Mouse (Mus musculus) A20 (cell line): ENCODE results near the gene Krba1.

Experiments
- DNase-seq: peaks from one replicate; pipeline ENCODE4 v3.0.0-alpha.2; 2011; ENCODE audit warnings: low read depth, low spot score

Krba1 gene

GRCm38 (mm10) chr6:48395105-48396007, at the start of gene Krba1:
Gene Krba1, plus strand, starts transcription at chr6:48395586.
- DNase-seq, result peak; percentile 92

- DNase-seq, result peak; percentile 5
Measured at GRCm38 (mm10) chr6:48358897-48359296, 36.5 kb upstream of the Krba1 start.

GRCm38 (mm10) chr6:48366322-48366996, 28.9 kb upstream of the Krba1 start:
- no peak for DNase-seq

GRCm38 (mm10) chr6:48388221-48388620, 7.2 kb upstream of the Krba1 start:
- no peak for DNase-seq

DNA sequence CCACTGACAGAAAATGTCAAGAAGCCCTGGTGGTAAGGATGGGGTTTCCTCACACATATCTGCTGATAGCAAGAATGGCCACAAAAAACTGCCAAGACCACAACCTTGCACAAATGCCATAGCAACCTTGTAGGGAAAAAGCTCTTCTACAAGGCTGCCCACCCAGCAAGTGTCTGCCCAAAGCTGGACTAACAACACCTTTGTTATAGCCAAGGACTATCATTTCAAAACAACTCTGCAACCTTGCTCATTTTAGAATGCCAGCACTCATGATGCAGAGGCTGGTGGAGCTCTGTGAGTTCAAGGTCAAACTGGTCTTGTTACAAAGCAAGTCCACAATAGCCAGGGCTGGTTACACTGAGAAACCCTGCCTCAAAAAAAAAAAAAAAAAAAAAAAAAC, 1.6 kb upstream of the Krba1 start:
- DNase-seq, result no peak

DNA sequence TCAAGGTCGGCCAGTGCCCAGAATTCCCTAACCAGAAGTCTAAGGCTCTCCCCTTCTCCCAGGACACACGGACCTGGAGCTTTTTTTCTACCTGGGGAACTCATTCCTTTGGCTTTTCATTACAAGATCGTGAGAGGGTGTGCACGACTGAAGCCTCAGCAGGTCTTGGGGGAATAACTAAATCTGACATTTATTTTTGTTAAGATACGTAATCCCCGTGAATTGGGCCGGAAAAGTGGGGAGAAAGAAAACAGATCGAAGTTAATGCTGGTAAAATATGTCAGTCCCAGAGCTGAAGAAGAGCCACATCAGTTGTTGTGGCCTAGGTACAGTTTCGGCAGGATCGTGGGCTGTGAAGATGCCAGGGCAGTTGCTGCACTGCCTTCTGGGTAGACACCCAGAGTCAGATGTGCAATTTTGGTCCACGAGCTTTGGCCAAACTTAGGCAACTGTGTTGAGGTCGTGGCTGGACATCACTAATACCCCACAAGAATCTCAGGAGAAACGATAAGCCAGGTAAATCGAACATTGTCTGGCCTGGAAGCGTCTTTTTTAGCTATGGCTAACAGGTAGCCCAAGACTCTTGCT, 716 bp downstream of the Krba1 start:
- DNase-seq, result peak; percentile 58

DNA sequence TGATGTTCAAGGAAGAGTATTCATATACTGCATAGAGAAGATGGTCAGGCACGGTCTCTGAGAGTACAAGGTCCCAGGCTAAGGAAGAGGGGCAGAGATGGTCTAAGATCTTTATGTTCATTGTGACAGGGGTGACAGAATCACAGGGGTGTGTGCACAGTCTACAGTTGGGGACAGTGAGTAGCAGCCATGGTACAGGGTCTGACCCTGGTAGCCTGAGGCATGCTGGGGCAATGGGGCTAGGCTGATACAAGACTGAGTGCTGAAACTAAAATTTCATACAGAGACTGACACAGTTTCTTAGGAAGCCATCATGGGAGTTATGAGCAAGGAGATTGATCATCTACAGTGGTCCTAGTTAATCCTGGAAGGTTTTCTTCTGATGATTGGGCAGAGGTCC, 1.3 kb downstream of the Krba1 start:
- no peak for DNase-seq

GRCm38 (mm10) chr6:48397336-48397735, 1.9 kb downstream of the Krba1 start:
- peak; percentile 52 for DNase-seq

DNA sequence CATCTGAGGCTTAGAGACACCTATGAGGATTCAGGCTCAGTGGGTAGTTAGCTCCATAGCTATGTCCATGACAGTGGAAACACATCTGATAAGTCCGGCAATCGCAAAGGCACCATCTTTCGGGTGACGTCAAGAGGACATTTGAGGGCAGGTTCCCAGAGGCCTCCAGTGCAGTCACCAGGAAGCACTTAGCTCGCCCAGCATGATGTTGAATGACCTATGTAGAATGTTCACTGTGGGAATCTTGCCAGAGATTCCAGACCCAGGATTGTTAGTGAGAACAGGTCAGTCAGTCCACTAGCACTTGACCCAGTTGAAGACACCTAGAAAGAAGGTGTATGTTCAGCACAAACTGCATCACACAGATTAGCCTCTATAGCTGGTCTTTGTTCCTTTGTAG, 4.5 kb downstream of the Krba1 start:
- DNase-seq, result no peak

DNA sequence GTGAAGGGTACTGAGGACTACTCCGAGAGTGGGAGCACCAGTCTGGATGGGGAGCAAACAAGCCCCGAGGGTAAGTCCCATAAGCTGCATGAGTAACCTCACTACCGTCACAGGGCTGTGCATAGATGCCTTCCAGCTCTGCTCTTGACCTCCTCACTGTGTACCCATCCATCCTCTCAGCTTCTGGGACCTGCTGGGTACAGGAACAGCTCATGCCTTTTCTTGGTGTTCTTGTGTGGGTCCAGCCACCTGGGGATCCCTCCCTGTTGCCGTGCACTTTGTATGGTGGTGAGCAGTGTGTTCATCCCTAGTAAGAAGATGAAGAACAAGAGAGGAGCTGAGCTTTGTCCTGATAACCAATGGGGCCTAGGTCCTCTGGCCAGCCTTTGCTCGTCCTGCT, 8.7 kb downstream of the Krba1 start:
- DNase-seq, result no peak

DNA sequence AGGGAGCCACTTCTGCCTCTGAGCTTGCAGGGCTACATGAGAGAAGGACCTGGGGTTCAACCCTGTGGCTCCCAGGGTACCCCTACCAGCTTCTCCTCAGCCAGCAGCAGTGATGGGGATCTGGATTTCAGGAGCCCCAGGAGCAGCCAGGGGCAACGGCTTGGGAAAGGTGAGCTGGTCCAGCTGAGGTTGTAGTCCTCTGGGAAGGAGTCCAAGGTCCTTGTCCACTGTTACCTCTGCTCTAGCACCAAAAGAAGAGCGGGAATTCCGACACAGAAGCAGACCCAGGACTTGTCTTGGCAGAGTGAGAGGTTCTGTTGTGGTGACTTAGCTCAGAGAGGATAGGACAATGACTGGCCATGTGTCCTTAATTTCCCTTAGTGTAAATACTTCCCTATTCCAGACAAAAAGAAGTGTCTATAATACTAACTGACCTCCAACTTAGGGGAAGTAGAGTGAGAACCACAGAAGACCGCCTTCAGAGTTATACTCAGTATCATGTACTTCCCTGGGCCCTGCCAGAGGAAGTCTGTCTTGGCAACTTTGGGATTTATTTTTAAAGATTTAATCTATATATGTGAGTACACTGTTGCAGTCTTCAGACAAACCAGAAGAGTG, 14.4 kb downstream of the Krba1 start:
- no peak for DNase-seq

- no peak for DNase-seq
Measured at GRCm38 (mm10) chr6:48410551-48410950, 15.2 kb downstream of the Krba1 start.

DNA sequence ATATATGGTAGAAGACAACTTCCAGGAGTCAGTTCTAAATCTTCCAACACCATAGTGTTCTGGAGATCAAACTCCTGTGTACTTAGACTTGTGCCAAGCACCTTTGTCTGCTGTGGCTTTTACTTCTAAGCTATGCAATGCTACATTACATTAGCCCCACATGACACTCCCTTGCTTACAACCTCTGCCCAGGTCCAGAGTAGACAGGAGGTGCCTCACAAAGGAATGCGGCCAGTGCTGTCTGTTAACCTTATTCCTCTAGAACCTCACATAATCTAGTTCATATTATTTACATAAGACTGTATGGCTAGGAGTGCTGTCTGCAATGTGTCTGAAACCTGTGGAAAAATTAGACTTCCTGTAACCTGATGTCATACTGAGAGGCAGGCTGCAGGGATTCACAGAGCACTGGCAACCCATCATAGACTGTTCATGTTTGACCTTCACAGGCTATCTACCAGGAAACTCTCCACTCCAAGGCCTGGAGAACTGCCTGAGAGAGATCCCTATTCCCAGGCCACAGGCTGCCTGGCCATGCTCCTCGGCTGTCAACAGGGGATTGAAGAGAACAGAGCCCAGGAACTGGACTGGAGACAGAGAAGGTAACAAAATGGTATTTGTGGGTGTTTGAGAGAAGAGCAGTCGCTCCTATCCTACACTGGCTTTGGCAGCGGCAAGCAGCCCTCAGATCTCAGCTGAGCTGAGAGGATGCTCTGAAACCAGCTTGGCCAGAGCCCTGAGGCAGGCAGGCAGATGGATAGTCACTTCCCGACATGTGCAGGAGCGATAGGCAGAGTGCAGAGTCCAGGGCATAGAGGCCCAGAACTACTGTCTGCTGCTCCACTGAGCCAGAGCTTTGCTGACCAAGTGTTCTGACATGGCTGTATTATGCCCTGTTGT, 16.1 kb downstream of the Krba1 start:
- no peak for DNase-seq

GRCm38 (mm10) chr6:48412147-48412546, 16.8 kb downstream of the Krba1 start:
- DNase-seq, result no peak

DNA sequence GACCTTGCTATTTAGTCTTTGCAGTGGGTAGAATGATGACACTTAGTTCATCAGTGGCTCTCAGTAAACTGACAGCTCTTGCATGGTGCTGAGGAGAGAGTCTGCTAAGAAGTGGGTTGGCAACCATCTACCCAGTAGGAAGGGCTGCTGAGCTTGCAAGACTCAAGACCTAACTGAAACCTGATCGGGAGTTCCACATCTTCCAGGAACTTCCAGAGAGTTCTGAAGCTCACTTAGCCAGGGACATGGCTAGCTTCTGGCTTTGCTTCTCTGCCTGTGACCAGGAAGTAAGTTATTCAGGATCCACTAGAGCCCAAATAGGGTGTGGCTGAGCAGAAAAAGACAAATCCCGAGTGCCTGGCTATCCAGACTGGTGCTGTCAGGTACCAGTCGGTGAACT, 17.3 kb downstream of the Krba1 start:
- DNase-seq, result no peak

DNA sequence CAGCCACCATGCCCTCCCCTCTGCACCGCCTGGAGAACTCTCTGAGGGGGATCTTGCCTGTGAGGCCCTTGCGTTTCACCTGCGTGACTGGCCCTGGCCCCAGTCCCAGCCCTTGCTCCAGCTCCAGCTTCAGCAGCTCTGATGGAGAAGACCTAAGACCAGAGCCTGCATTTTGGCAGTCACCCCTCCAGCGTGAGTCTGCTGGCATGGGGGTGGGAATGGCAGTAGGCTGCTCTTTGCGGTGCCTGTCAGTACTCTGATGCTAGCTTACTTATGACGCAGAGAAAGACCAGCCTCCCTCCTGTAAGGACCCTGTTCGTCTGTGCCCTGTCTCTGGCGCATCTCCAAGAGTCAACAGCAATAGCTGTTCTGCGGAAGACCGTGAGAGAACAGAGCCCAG, 17.7 kb downstream of the Krba1 start:
- no peak for DNase-seq

DNA sequence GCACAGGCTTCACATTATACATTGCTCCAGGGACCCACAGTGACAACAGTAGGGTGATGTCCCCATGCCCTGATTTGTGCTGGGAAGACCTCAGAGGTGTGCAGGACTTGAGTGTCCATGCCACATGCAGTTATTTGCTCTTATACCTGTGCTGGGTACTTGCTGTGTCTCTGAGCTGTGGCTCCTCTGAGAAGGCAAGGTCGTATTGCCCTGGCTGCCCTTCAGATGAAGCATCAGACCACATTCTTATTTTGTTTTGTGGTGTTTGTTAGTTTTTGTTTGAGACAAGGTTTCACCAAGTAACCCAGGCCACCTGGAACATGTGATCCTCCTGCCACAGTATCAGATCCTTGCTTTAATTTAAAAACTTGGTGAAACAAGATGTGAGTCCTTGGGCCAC, 19.5 kb downstream of the Krba1 start:
- DNase-seq, result no peak

DNA sequence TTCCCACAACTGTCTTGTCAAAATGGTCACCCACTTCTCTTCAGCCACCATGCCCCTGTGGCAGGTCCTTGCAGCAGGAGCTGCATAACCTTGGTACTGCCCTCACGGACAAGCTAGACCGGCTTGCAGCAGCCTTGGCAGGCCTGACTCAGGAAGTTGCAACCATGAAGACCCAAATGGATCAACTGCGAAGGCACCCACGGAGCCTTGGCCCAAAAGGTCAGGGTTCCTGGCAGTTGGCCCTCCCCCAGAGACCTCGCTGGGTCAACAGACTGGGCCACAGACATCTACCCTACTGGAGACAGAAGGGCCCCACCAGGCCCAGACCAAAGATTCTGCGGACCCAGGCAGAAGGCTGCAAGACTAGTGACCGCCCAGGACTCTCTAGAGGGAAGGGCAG, 20.2 kb downstream of the Krba1 start:
- no peak for DNase-seq

- DNase-seq, result no peak
Measured at GRCm38 (mm10) chr6:48416486-48416885, 21.1 kb downstream of the Krba1 start.

DNA sequence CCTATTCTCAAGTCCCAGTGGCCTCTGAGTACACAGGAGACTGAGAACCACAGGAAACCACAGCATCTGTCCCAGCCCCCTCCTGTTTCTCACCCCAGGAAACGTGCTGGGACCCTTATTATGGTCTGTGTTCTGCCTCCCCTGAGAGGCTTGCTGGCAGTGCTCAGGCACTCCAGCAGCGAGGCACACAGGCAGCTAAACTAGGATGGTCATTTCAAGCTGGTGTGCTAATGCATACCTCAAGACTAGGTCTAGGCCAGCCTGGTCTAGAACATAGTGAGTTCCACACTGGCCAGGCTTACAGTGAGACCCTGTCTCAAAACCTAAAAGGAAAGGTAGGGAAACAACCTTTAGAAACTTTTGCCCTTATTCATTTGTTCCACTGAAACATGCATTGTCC, 25.3 kb downstream of the Krba1 start:
- DNase-seq, result no peak

GRCm38 (mm10) chr6:48423336-48423735, 27.9 kb downstream of the Krba1 start:
- DNase-seq, result no peak
